ENCODE assay signal across 9 mouse cellular contexts in genomic region chr4:43407071-43407920, GRCm38 (mm10). TPM values are rescaled to one million over a fixed set of nuclear protein-coding genes. Genes with fewer than 3 reads are reported as not detected.
DNase-seq lines count a peak whose midpoint lies in the region; ATAC-seq and TF ChIP-seq lines count a peak whose summit lies in the region.
"Had no signal": no experiment of that assay in that cellular context is flagged by ENCODE, and none has a peak within 500 bp of the region (broad histone marks: within the 10 kb centered on the region; RNA-seq: fewer than 3 reads in every experiment).

No protein-coding gene starts in this region.

- TF ChIP-seq CTCF in layer of hippocampus, adult 2 months (conservative IDR thresholded peaks at IDR 0.05): no peak; the same call in 1 of the 2 replicates
- TF ChIP-seq CTCF in olfactory bulb, adult 2 months (IDR thresholded peaks at IDR 0.05; ENCODE audit: insufficient read depth, low read depth, low read length): no peak

- peak overlapping the region; percentile 62 for H3K4me2 ChIP-seq in embryonic facial prominence, embryonic 14.5 days (ENCODE audit: low read depth, low read length)
- H3K4me2 ChIP-seq in intestine, embryonic 15.5 days (replicated peaks): peak overlapping the region; percentile 59

- peaks cover 18% of the 10 kb centered on the region for H3K4me1 ChIP-seq in embryonic facial prominence, embryonic 14.5 days (ENCODE audit: control insufficient read depth, insufficient read depth, low read length)
- H3K4me1 ChIP-seq in intestine, embryonic 15.5 days (replicated peaks): peaks cover 27% of the 10 kb centered on the region
- peaks cover 32% of the 10 kb centered on the region for H3K4me1 ChIP-seq in olfactory bulb, adult 2 months (ENCODE audit: control insufficient read depth, insufficient read depth, low read length)

- no peak for ATAC-seq in embryonic facial prominence, embryonic 14.5 days (ENCODE audit: low read depth)
- no peak for ATAC-seq in intestine, embryonic 15.5 days
- ATAC-seq in megakaryocyte-erythroid progenitor cell, adult 5-6 weeks (replicated peaks; ENCODE audit: low FRiP score, low TSS enrichment, poor library complexity, severe bottlenecking): no peak

- peak overlapping the region; percentile 66 for H3K4me3 ChIP-seq in layer of hippocampus, adult 2 months
- H3K4me3 ChIP-seq in embryonic facial prominence, embryonic 14.5 days (ENCODE audit: low read depth, low read length): peak overlapping the region; percentile 50
- H3K4me3 ChIP-seq in intestine, embryonic 15.5 days (replicated peaks): peak overlapping the region; percentile 44
- peak overlapping the region; percentile 56 for H3K4me3 ChIP-seq in olfactory bulb, adult 2 months (ENCODE audit: insufficient read depth, low read depth, low read length)

- WGBS in embryonic facial prominence, embryonic 14.5 days: 63% methylated on average over 12 of the region's 12 CpGs
- 67% methylated on average over 12 of the region's 12 CpGs for WGBS in intestine, embryonic 15.5 days
- 48% methylated on average over 12 of the region's 12 CpGs for WGBS in olfactory bulb, adult 2 months

- DNase-seq in layer of hippocampus, adult 2 months (ENCODE audit: low spot score in 2 of 2): no peak
- DNase-seq in layer of hippocampus, adult 9-10 months (ENCODE audit: low spot score): no peak
- DNase-seq in embryonic facial prominence, embryonic 14.5 days (ENCODE audit: low spot score): no peak
- DNase-seq in right cerebral cortex, adult 2 months (ENCODE audit: low spot score in 2 of 2): no peak
- no peak for DNase-seq in layer of hippocampus, postnatal 14 days (ENCODE audit: low spot score in 2 of 2)

- peak overlapping the region; percentile 93 for H3K27ac ChIP-seq in layer of hippocampus, adult 2 months
- peak overlapping the region; percentile 87 for H3K27ac ChIP-seq in embryonic facial prominence, embryonic 14.5 days (replicated peaks; ENCODE audit: low read depth, low read length)
- H3K27ac ChIP-seq in intestine, embryonic 15.5 days: peak overlapping the region; percentile 79
- H3K27ac ChIP-seq in olfactory bulb, adult 2 months (ENCODE audit: insufficient read depth, low read depth, low read length): peak overlapping the region; percentile 82
- H3K27ac ChIP-seq: liver, embryonic 14.5 days had no signal

- H3K9me3 ChIP-seq in embryonic facial prominence, embryonic 14.5 days (ENCODE audit: control insufficient read depth, low read length): no peaks in the 10 kb centered on the region
- H3K9me3 ChIP-seq in intestine, embryonic 15.5 days: no peaks in the 10 kb centered on the region

- no peaks in the 10 kb centered on the region for H3K27me3 ChIP-seq in embryonic facial prominence, embryonic 14.5 days (replicated peaks; ENCODE audit: control insufficient read depth, insufficient read depth, low read length)
- no peaks in the 10 kb centered on the region for H3K27me3 ChIP-seq in intestine, embryonic 15.5 days (replicated peaks)

- H3K36me3 ChIP-seq in embryonic facial prominence, embryonic 14.5 days (ENCODE audit: control insufficient read depth, insufficient read depth, low read length): no peaks in the 10 kb centered on the region
- no peaks in the 10 kb centered on the region for H3K36me3 ChIP-seq in intestine, embryonic 15.5 days

- peak overlapping the region; percentile 67 for H3K9ac ChIP-seq in embryonic facial prominence, embryonic 14.5 days (ENCODE audit: low read depth, low read length)
- H3K9ac ChIP-seq in intestine, embryonic 15.5 days: peak overlapping the region; percentile 58
- H3K9ac ChIP-seq: liver, embryonic 14.5 days had no signal

- no peak for TF ChIP-seq POLR2A in olfactory bulb, adult 2 months (IDR thresholded peaks at IDR 0.05; ENCODE audit: insufficient read depth, low read depth, low read length)

RNA-seq across cellular contexts. Expression of gene Fam166b, which starts 21.6 kb away (rescaled TPM):
- total RNA-seq in layer of hippocampus, adult 2 months (2021): 1 to 10 TPM in 1 of 2 experiments, under 1 TPM in 1; 0.98 to 1.9 TPM
- 0.22 and 0.33 TPM in 2 replicates for polyA plus RNA-seq in embryonic facial prominence, embryonic 14.5 days (2014; fragmentation: Nextera tagmentation; extraction: Ambion mirVana)
- polyA plus RNA-seq in intestine, embryonic 15.5 days (2015; fragmentation: Nextera tagmentation; extraction: Ambion mirVana): 0.28 TPM in 1 of 2 replicates, not detected in the other
- polyA plus RNA-seq in olfactory bulb, adult 2 months (2012; ENCODE audit: insufficient read depth, insufficient read length, low replicate concordance, missing spikeins): not detected in 2 replicates
- total RNA-seq in megakaryocyte-erythroid progenitor cell, adult 5-6 weeks (2014; fragmentation: Nextera tagmentation): not detected in 2 replicates
- not detected in 2 replicates for total RNA-seq in megakaryocyte-erythroid progenitor cell, adult 5-6 weeks (2017)
- total RNA-seq in layer of hippocampus, postnatal 14 days (2021): 1 to 10 TPM in 1 of 2 experiments, under 1 TPM in 1; 0.76 to 2.4 TPM
- polyA plus RNA-seq: liver, embryonic 14.5 days had no signal

RNA-seq across cellular contexts. Expression of gene Rusc2, which starts 25.5 kb away (rescaled TPM):
- total RNA-seq in layer of hippocampus, adult 2 months (2021): 100 to 1,000 TPM; 117 to 120 TPM
- polyA plus RNA-seq in embryonic facial prominence, embryonic 14.5 days (2014; fragmentation: Nextera tagmentation; extraction: Ambion mirVana): 11.3 and 11.5 TPM in 2 replicates
- 13.1 and 14.0 TPM in 2 replicates for polyA plus RNA-seq in intestine, embryonic 15.5 days (2015; fragmentation: Nextera tagmentation; extraction: Ambion mirVana)
- polyA plus RNA-seq in olfactory bulb, adult 2 months (2012; ENCODE audit: insufficient read depth, insufficient read length, low replicate concordance, missing spikeins): not detected in 2 replicates
- total RNA-seq in megakaryocyte-erythroid progenitor cell, adult 5-6 weeks (2014; fragmentation: Nextera tagmentation): 1.8 and 7.6 TPM in 2 replicates
- total RNA-seq in megakaryocyte-erythroid progenitor cell, adult 5-6 weeks (2017): 0.19 and 1.5 TPM in 2 replicates
- 100 to 1,000 TPM; 127 to 145 TPM for total RNA-seq in layer of hippocampus, postnatal 14 days (2021)

RNA-seq across cellular contexts. Expression of gene Tesk1, which starts 34.4 kb away (rescaled TPM):
- total RNA-seq in layer of hippocampus, adult 2 months (2021): 10 to 100 TPM; 79.9 to 86.0 TPM
- 13.2 and 14.8 TPM in 2 replicates for polyA plus RNA-seq in embryonic facial prominence, embryonic 14.5 days (2014; fragmentation: Nextera tagmentation; extraction: Ambion mirVana)
- polyA plus RNA-seq in intestine, embryonic 15.5 days (2015; fragmentation: Nextera tagmentation; extraction: Ambion mirVana): 6.8 and 7.9 TPM in 2 replicates
- polyA plus RNA-seq in olfactory bulb, adult 2 months (2012; ENCODE audit: insufficient read depth, insufficient read length, low replicate concordance, missing spikeins): not detected in 2 replicates
- total RNA-seq in megakaryocyte-erythroid progenitor cell, adult 5-6 weeks (2014; fragmentation: Nextera tagmentation): 11.7 and 15.6 TPM in 2 replicates
- 4.3 and 4.8 TPM in 2 replicates for total RNA-seq in megakaryocyte-erythroid progenitor cell, adult 5-6 weeks (2017)
- 10 to 100 TPM; 63.0 to 64.4 TPM for total RNA-seq in layer of hippocampus, postnatal 14 days (2021)

RNA-seq across cellular contexts. Expression of gene Cd72, which starts 47.1 kb away (rescaled TPM):
- total RNA-seq in layer of hippocampus, adult 2 months (2021): not detected
- polyA plus RNA-seq in embryonic facial prominence, embryonic 14.5 days (2014; fragmentation: Nextera tagmentation; extraction: Ambion mirVana): 2.9 and 3.9 TPM in 2 replicates
- 2.7 and 2.9 TPM in 2 replicates for polyA plus RNA-seq in intestine, embryonic 15.5 days (2015; fragmentation: Nextera tagmentation; extraction: Ambion mirVana)
- polyA plus RNA-seq in olfactory bulb, adult 2 months (2012; ENCODE audit: insufficient read depth, insufficient read length, low replicate concordance, missing spikeins): not detected in 2 replicates
- 1.5 and 9.6 TPM in 2 replicates for total RNA-seq in megakaryocyte-erythroid progenitor cell, adult 5-6 weeks (2014; fragmentation: Nextera tagmentation)
- 2.9 and 11.9 TPM in 2 replicates for total RNA-seq in megakaryocyte-erythroid progenitor cell, adult 5-6 weeks (2017)
- total RNA-seq in layer of hippocampus, postnatal 14 days (2021): not detected

Comparison
In these comparisons a context has a peak if more than half of its experiments do, and no peak if none do; other contexts are left out.
1. RNA of gene Rusc2, which starts 25.5 kb away (total RNA-seq): 127 to 145 TPM in layer of hippocampus, postnatal 14 days and 117 to 120 TPM in layer of hippocampus, adult 2 months; 0.19 to 7.6 TPM in megakaryocyte-erythroid progenitor cell, adult 5-6 weeks; every median in the first group is over 10 times any median in the second.
2. Peak in every context shown above with its lines, with median percentiles within 50 percentile points of each other: H3K27ac ChIP-seq and H3K4me3 ChIP-seq.